Mouse (Mus musculus) kidney, postnatal 36 days (tissue): ENCODE data around the gene Dyrk3.

ENCODE experiments used
- DNase-seq, 2 experiments: peaks; one replicate each; pipeline ENCODE4 v3.0.0; 2021 to 2022; ENCODE audit warnings: mixed read lengths in 2 of 2

Gene Dyrk3

DNA sequence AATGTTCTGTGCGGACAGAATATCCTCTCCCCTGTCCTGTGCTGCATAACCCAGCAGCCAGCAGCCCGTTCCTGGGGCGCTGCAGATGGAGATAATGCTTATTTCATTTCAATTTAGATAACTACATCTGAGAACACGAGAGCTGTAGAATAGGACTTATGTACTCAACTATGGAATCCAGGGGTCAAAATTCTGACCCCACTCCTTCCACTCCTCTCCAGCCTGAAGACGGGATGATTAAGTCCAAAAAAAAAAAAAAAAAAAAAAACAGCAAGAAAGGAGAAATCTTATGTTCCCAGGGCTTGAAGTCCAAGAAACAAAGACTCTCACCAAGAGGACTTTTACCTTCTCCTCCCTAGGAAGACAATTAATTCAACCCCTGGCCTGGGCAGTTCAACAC lies 55.0 kb downstream of the Dyrk3 start:
- no peak for DNase-seq

DNA sequence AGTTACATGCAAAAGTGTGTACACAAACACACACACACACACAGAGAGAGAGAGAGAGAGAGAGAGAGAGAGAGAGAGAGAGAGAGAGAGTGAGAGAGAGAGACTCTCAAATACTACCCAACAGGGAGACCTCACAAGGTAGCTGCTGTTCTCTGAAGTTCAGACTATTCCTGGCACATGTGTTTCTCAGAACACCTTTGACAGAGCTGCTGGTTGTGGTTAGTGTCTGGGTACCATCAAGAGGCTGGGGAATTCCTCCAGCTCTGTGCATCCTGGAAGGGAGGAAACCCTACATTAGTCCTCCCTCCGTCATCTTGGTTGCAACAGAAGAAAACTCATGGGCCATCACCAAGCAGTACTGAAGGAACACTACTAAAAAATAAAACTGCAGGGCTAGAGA lies 57.5 kb downstream of the Dyrk3 start:
- no peak for DNase-seq

DNA sequence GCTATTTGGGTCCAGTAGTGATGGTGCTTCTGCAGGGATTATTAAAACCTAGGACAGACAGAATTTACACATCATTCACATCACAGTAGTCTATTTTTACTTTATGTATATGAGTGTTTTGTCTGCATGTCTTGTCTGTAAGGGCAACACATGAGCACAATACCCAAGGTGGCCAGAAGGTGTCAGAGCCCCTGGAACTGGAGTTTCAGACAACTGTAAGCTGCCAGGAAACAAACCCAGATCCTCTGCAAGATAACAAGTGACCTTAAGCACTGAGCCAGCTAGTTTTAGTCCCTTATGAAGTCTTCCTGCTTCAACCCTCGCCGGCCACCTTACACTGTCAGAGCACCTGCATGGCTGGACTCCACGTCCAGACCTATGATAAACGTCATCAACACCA lies 58.4 kb downstream of the Dyrk3 start:
- peak in 1 of 2 experiments; percentile 51 for DNase-seq

DNA sequence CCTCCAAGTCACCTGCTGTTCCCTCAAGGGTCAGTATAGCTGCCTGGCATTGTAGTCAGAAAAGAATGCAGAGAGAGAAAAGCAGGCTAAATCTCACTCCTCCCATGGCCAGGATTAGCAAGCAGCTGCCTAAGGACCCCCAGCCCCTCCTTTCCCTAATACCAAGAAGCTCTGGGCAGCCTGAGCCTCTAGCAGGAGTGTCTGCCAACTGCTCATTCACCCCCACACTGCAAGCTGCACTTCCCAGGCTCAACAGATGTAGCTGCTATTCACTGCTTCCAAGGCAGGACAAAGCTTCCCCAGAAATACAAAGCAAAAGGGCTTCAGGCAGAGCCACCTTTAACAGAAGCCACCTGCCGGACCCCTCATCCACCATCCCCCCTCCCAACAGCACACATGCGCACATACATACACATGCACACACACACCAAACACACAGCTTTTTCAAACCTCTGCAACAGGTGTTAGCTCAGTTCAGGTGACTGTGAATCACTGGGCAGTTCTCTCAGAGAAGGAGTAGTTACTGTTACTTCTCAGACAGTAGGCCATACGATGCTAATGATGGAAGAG lies 59.3 kb downstream of the Dyrk3 start:
- DNase-seq: peak in 1 of 2 experiments; percentile 30
